Mouse (Mus musculus) B cell, adult 2 months (primary cell): ENCODE results near the gene Gm45713.

ENCODE experiments used
- DNase-seq, 2 experiments: peaks; one replicate each; pipeline ENCODE4 v3.0.0; 2022

Gm45713 gene

DNA sequence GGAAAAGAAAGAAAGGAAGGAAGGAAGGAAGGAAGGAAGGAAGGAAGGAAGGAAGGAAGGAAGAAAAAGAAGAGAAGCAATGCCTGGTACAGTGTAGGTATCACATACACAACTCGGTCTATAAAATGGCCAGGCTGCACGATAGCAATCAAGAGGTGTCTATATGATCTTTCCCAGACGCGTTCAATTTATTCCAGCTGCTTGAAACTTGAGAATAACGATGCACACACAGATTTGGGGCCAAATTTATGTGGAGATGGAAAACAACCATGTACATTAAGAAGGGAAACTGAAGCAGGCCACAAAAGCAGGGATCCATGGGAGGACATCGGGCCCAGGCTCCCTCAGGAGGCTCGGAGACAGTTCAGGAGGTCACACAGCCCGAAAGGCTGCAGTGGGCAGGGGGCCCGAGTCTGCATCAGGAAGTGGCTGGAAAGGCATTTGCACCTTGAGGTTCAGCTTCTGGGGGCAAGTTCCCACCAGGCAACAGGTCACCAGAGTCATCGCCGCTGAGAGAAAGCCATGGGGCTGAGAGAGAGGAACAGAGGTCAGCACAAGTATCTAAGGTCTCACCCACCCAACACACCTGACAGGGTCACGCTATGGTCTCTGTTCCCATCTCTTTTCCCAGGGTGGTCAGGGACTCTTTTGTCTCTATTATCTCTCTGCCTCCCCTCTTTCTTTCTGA lies 43.1 kb downstream of the Gm45713 start:
- DNase-seq: no peak

DNA sequence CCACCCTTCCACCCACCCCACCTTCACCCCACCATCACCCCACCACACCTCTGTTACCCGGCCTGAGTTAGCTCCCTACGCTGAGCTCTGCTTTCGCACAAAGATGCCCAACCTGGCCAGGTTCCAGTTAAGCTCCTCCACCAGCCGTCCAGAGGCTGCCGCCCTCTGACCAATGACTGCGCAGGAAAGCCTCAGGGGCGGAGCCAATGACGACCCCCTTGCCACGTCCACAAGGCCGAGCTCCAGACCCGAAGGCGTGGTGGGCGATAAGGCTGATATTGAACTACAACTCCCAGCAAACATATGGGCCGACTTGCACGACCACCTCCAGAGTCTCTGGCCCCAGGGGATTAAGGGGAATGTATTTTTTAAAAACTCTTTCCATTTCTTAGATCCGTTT lies 44.0 kb downstream of the Gm45713 start, which contains the start of gene Rcn3:
Gene Rcn3, minus strand, starts transcription at position 174 of the 400 bp plus-strand sequence.
- peak in 1 of 2 experiments; percentile 12 for DNase-seq

DNA sequence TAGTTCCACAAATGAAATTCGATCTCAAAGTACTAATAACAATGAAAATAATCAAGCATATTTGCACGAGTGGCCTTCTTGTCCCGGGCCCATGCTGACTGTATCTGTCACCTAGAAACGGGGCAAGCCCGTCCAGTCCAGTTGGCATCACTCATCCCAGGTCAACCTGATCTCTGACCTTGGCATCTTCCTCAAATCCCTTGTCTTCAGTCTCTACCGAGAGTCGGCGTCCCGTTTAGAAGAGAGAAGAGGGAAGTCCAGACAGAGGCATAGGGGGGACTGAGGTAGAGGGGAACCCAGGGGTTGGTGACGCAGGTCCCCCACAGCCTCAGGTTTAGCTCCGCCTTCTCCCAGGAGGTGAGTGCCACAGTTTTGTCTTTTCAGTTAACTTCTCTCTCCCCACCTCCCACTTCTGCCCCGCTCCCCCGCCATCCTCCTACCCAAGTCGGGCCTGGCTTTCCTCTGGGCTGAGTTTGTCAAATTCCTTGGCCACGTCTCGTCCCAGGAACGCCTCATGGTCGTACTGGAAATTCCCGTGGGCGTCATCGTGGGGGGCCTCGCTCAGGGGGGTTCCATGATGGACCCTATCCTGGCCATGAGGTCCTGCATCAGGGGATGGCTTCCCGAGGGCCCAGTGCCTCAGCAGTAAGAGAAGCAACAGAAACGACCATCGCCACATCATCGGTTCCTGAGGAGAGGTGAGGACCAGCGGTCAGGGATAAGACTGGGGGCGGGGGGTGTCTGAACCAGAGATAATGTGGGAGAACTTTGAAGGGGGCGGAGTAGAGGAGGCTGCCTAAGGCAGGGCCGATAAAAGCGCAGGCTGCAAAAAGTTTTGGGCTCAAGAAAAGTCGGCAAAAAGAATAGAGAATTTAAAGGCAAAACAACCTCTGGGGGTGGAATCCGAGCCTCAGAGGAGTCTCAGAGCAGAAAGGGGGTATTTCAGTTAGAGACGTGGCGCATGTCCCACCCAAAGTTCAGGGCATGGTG lies 44.7 kb downstream of the Gm45713 start:
- DNase-seq: peak; percentile 18 to 37

DNA sequence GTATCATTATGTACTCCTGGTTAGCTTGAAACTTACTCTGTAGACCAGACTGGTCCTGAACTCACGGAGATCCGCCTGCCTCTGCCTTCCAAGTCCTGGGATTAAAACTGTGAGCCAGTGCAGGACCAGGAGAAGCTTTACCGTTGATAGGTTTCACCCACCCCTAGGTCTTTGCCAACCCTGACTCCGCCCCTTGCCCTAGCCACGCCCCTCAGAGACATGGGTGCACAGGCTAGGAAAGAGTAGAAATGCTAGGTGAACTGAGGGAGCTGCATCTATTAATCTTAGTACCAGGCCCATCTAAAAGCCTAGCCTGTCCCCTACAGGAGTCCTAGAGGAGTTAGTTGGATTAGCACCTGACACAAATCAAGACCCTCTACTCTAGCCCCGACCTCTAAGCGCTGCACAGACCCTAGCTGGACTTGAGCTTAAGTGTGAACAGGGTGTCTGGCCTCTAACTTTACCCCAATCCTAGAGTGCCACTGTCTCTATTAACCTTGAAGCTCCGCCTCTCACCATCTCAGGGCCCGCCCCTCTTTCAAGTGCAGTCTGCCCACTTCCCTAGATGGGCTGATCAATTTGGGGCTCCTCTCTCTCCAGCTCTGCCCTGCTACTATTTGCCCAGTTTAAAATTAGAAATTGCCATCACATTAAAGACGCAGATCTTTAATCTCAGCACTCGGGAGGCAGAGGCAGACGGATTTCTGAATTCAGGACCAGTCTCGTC lies 45.6 kb downstream of the Gm45713 start:
- DNase-seq: peak; percentile 56 to 62

DNA sequence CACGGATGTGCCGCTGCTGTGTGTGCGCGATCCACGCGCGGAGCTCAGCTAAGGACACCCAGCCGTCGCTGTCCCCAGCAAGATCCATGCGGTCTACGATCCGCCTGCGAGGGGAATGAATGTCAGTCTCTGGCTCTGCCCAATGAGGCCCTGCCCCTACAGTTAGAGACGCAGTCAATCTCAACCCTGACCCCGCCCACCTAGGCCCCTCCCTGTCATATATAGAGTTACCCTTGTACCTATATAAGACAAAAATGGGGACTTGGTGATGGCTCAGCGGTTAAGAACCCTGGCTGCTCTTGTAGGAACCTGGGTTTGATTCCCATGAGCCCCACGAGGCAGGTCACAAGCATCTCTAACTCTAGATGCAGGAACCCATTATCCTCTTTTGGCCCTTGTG lies 47.4 kb downstream of the Gm45713 start:
- DNase-seq: no peak

DNA sequence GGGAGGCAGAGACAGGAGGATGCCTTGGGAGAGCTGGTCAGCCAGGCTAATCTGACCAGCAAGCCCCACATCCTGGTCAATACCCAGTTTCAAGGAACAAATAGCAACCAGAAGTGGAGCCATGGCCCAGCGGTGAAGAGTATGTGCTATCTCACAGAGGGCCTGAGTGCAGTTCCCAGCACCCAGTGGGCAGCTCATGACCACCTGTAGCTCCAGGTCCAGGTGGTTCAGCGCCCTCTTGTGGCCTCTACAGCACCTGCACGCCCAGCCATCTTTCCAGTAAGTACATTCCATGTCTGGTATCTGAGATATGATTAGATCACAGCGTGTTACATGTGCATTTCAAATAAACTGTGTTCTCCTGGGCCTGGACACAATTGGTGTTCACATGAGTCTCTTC lies 49.9 kb downstream of the Gm45713 start:
- peak in 1 of 2 experiments; percentile 19 for DNase-seq

DNA sequence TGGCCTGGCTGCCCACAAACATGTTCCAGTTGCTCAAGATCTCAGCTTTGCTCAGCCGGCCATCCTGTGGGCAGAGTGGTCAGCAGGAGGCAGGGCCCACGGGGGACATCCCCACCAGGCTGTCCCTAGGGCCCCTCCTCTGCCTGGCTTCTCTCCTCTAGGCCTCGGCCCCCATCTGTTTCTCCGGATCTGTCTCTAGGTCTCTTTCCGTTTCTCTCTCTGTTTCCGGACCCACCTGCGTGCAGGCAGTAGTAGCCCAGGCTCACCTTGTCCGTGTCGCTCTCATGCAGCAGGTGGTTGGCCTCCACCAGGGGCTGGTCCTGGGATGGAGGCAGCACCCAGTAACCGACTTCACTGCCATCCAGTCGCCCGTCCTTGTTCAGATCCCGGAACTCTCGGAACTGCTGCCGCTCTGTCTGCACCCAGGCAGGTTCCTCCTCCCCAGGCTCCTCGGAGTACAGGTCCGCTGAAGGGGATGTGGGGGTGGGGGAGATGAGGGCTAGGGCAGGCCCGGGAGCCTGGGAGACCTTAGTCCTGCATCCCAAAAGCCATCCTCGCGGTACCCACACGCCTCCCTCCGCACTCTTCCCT lies 52.6 kb downstream of the Gm45713 start:
- DNase-seq: no peak

DNA sequence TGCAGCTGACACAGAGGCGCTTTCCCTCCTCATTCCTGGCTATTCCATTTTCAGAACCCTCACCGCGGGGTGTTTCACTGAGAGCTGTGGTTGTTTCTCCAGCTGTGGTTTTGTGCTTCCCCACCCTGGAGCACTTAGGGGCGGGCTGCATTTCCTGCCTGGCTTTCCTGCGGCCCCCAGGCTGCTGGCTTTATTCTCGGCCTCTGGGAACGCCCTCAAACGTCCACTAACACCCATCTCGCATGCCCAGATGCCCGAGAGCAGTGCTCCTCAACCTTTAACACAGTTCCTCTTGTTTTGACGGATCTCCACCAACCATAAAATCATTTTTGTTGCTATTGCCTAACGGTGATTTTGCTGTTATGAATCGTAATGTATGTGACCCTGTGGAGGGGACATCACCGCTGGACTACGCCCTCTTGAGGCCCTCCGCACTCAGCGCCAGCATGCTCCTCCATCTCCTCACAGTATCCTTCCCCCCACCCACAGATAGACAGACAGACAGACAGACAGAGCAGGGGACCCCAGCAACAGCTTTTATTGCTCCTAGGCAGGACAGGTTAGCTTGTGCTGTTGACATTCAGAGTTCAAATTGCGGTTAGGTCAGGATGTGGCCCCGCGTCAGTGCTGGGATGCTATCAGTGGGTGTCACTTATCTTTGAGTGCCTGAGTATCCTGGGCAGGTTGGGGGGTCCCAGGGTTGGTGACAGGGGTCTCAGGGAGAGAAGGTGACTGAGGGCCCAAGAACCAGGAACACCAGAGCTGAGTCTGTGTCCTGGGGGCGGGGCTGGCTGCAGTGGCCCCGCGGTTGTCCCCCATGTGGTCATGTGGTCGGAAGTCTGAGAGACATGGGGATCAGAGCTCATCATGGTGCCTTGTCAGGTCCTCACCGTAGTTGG lies 53.4 kb downstream of the Gm45713 start:
- DNase-seq: peak; percentile 64 to 67

DNA sequence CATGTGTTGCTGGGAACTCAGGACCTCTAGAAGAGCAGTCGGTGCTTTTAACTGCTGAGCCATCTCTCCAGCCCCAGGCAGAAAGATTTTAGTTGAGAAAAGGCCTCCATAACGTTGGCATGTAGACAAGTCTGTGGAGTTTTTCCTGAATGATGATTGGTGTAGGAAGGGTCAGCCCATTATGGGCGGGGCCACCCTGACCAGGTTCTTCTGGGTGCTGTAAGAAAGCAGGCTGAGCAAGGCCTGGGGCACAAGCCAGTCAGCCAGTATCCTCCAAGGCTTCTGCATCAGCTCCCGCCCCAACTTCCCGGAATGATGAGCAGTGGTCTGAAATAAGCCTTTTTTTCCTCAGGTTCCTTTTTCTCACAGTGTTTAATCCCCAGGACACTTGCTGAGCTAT lies 55.0 kb downstream of the Gm45713 start:
- DNase-seq: no peak

DNA sequence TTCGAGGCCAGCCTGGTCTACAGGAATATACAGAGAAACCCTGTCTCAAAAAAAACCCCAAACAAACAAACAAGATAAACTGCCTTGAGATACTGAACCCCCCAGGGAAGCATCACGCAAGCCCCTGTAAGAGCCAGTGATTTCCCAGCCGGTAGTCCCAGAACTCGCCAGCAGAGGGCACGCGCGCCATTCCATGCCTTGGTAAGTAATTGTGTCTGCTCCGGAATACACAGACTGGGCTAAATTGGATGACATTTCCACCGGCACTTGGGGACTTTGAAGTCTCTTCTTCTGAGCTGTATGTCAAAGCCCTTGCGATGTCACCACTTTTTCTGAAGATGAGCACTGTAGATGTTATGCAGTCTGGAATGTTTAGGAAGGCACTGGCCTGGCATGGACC lies 56.2 kb downstream of the Gm45713 start:
- DNase-seq: peak; percentile 94 to 95

DNA sequence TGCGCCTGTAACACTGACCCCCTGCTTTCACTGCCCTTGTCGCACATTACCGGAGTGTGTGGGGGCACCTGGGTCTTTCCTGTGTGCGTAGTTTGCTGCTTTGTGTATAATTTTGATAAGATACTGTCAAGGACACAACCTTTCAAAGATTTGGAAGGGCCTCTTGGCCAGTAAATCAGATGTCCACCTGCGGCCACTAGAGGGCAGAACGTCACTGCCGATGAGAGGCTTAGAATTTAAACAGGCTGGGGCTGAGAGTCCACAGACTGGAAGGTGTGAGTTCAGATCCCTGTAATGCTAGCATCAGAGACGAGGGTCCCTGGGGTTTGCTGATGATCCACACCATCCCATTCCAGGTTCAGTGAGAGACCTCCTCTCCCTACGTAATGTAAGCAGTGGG lies 57.5 kb downstream of the Gm45713 start:
- peak; percentile 82 to 84 for DNase-seq

DNA sequence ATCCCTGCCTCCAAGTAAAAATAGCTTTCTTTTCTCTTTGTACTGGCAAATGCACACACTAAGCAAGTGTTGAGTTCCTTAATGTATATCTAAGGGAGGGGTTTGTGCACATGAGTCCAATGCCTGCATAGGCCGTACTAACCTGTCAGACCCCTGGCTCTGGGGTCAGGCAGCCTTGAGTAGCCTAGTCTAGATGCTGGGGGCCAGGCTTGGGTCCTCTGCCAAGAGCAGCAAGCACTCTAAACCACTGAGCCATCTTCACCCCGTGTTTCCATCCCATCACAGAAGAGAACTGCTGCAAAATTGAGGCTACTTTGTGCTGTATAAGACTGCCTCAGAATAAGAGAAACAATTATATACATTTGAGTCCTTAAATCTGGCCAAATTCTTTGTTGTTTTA lies 58.2 kb downstream of the Gm45713 start:
- no peak for DNase-seq

DNA sequence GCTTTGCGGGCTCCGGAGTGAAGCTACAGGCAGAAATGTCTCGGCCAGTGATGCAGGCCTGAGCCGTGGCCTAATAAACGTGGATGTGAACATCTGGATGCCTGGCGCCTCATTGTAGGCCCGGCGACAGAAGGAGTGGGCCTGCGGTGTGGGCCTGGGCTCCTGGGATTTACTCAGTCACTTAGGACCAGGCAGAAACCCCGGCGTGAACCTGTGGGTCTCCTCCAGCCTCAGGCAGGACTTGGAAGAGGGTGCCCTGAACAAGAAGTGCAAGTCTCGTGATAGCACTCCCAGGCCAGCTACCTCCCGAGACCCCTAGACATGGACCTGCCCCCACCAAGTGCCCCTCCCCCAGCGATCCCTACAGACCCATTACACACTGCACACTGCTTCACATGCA lies 58.7 kb downstream of the Gm45713 start:
- no peak for DNase-seq

DNA sequence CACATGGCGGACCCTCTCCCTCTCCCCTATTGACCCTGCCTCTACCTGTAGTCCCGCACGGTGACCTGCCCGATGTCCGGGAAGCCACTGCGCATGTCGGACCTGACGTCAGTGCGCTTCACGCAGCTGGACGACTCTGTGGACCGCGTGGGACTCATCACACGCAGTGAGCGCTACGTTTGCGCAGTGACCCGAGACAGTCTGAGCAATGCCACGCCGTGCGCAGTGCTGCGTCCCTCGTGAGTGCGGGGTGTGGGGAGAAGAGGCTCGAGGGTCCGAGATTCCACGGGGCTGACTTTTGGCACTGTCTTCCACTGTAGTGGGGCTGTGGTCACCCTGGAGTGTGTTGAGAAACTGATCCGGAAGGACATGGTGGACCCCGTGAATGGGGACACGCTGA lies 59.5 kb downstream of the Gm45713 start:
- DNase-seq: no peak
